In the genomic region with DNA sequence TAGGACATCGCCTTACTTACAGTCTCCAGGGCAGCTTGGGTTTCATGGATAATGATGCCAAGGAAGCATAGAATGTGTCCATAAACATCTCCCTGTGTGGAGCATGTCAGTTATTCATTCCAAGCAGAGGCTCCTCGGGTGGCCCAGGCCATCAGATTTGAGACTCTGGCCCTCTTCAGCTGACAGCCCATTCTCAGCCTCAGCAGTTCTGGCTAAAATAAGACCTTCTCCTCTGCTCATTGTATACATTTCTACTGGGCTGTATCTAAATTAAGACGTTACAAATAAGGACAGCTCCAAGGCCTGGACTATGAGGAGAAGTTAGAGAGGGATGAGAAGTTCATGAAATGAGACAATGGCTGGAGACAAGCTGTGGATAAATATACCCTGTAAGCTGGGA, we compare ENCODE assay signal across 24 mouse cellular contexts.
A peak's percentile ranks its signal among the peaks of the same experiment; 100 is the strongest.
DNase-seq lines count a peak whose midpoint lies in the region; ATAC-seq and TF ChIP-seq lines count a peak whose summit lies in the region.
"Had no signal": no experiment of that assay in that cellular context is flagged by ENCODE, and none has a peak within 500 bp of the region (broad histone marks: within the 10 kb centered on the region; RNA-seq: fewer than 3 reads in every experiment).

No protein-coding gene starts in this region.

- 55% methylated on average over 3 of the region's 3 CpGs for WGBS in heart, embryonic 11.5 days (ENCODE audit: insufficient replicate concordance)
- 68% methylated on average over 3 of the region's 3 CpGs for WGBS in lung, embryonic 16.5 days
- WGBS in lung, adult 2 months = 57% methylated on average over 3 of the region's 3 CpGs
- WGBS in intestine, embryonic 15.5 days = 40% methylated on average over 3 of the region's 3 CpGs
- WGBS in stomach, embryonic 16.5 days = 63% methylated on average over 3 of the region's 3 CpGs

- DNase-seq in heart, adult 11 months = peak; percentile 60
- DNase-seq in lung, adult 2 months = no peak
- no peak for DNase-seq in left cerebral cortex, adult 8-10 months (ENCODE audit: low spot score in 2 of 2)
- DNase-seq in cerebellum, adult 11 months = no peak
- DNase-seq: adrenal gland, adult 2 months; adrenal gland, postnatal 10 days; adrenal gland, postnatal 25 days; cerebellum, adult 11-12 months; cerebellum, adult 8-10 months; cerebellum, adult 9-11 months; cerebellum, postnatal 14 days; cerebellum, postnatal 36 days; embryo, embryonic 11 days had no signal

- no peak overlapping the region for H3K27ac ChIP-seq in heart, embryonic 11.5 days (ENCODE audit: low read depth, low read length)
- no peak overlapping the region for H3K27ac ChIP-seq in lung, embryonic 16.5 days (ENCODE audit: low read length)
- H3K27ac ChIP-seq in intestine, embryonic 15.5 days = peak overlapping the region; percentile 56; the same call in 1 of the 2 replicates
- peak overlapping the region; percentile 20; the same call in 1 of the 2 replicates for H3K27ac ChIP-seq in stomach, embryonic 16.5 days (ENCODE audit: low read length)
- H3K27ac ChIP-seq: embryonic facial prominence, embryonic 13.5 days; embryonic facial prominence, embryonic 15.5 days; forebrain, embryonic 10.5 days; forebrain, embryonic 12.5 days had no signal

- no peak for TF ChIP-seq POLR2A in lung, adult 2 months (IDR thresholded peaks at IDR 0.05; ENCODE audit: borderline replicate concordance, extremely low read depth, low read depth, low read length)

- no peaks in the 10 kb centered on the region for H3K27me3 ChIP-seq in heart, embryonic 11.5 days (ENCODE audit: control insufficient read depth, insufficient read depth, low read length)
- H3K27me3 ChIP-seq in lung, embryonic 16.5 days (ENCODE audit: control insufficient read depth, insufficient read depth, low read depth, low read length) = no peaks in the 10 kb centered on the region
- no peaks in the 10 kb centered on the region for H3K27me3 ChIP-seq in intestine, embryonic 15.5 days (replicated peaks)
- no peaks in the 10 kb centered on the region for H3K27me3 ChIP-seq in stomach, embryonic 16.5 days (ENCODE audit: control insufficient read depth, insufficient read depth, low read length)
- H3K27me3 ChIP-seq: embryonic facial prominence, embryonic 13.5 days; embryonic facial prominence, embryonic 15.5 days; forebrain, embryonic 12.5 days had no signal

- no peak for ATAC-seq in heart, embryonic 11.5 days (replicated peaks; ENCODE audit: insufficient number of reproducible peaks, low FRiP score, low TSS enrichment)
- peak; percentile 41; the same call in 1 of the 2 replicates for ATAC-seq in lung, embryonic 16.5 days (ENCODE audit: low read depth)
- ATAC-seq in intestine, embryonic 15.5 days = peak; percentile 36; the same call in 1 of the 2 replicates
- ATAC-seq in stomach, embryonic 16.5 days (ENCODE audit: insufficient read depth, low FRiP score) = peak; percentile 71; the same call in 1 of the 2 replicates
- ATAC-seq: forebrain, embryonic 14.5 days; forebrain, embryonic 16.5 days had no signal

- H3K9me3 ChIP-seq in heart, embryonic 11.5 days (replicated peaks; ENCODE audit: control insufficient read depth, low read length) = no peaks in the 10 kb centered on the region
- no peaks in the 10 kb centered on the region for H3K9me3 ChIP-seq in lung, embryonic 16.5 days (ENCODE audit: control insufficient read depth, low read length)
- no peaks in the 10 kb centered on the region for H3K9me3 ChIP-seq in intestine, embryonic 15.5 days
- H3K9me3 ChIP-seq in stomach, embryonic 16.5 days (replicated peaks; ENCODE audit: control insufficient read depth, low read length) = no peaks in the 10 kb centered on the region
- H3K9me3 ChIP-seq: embryonic facial prominence, embryonic 13.5 days; embryonic facial prominence, embryonic 15.5 days; forebrain, embryonic 10.5 days; forebrain, embryonic 12.5 days had no signal

- H3K36me3 ChIP-seq in heart, embryonic 11.5 days (ENCODE audit: control insufficient read depth, insufficient read depth, low read length) = no peaks in the 10 kb centered on the region
- no peaks in the 10 kb centered on the region for H3K36me3 ChIP-seq in lung, embryonic 16.5 days (ENCODE audit: control insufficient read depth, insufficient read depth, low read length)
- no peaks in the 10 kb centered on the region for H3K36me3 ChIP-seq in intestine, embryonic 15.5 days
- no peaks in the 10 kb centered on the region for H3K36me3 ChIP-seq in stomach, embryonic 16.5 days (ENCODE audit: control insufficient read depth, insufficient read depth, low read length)
- H3K36me3 ChIP-seq: embryonic facial prominence, embryonic 13.5 days; embryonic facial prominence, embryonic 15.5 days; forebrain, embryonic 10.5 days; forebrain, embryonic 12.5 days had no signal

- TF ChIP-seq CTCF in lung, adult 2 months (IDR thresholded peaks at IDR 0.05; ENCODE audit: insufficient read depth, low read length) = no peak

- no peak overlapping the region for H3K4me3 ChIP-seq in heart, embryonic 11.5 days (ENCODE audit: low read depth, low read length)
- no peak overlapping the region for H3K4me3 ChIP-seq in lung, embryonic 16.5 days (ENCODE audit: low read length)
- no peak overlapping the region for H3K4me3 ChIP-seq in lung, adult 2 months (replicated peaks; ENCODE audit: extremely low read depth, low read depth, low read length)
- H3K4me3 ChIP-seq in intestine, embryonic 15.5 days (replicated peaks) = no peak overlapping the region
- H3K4me3 ChIP-seq in stomach, embryonic 16.5 days (replicated peaks; ENCODE audit: low read length) = no peak overlapping the region
- H3K4me3 ChIP-seq: embryonic facial prominence, embryonic 13.5 days; embryonic facial prominence, embryonic 15.5 days; erythroblast, embryonic 14.5 days; forebrain, embryonic 10.5 days; forebrain, embryonic 12.5 days had no signal

- H3K9ac ChIP-seq in heart, embryonic 11.5 days (ENCODE audit: low read depth, low read length) = no peak overlapping the region
- H3K9ac ChIP-seq in lung, embryonic 16.5 days (ENCODE audit: low read length) = no peak overlapping the region
- no peak overlapping the region for H3K9ac ChIP-seq in intestine, embryonic 15.5 days
- no peak overlapping the region for H3K9ac ChIP-seq in stomach, embryonic 16.5 days (ENCODE audit: low read length)
- H3K9ac ChIP-seq: embryonic facial prominence, embryonic 13.5 days; embryonic facial prominence, embryonic 15.5 days; forebrain, embryonic 12.5 days had no signal

- H3K4me1 ChIP-seq in heart, embryonic 11.5 days (ENCODE audit: control insufficient read depth, insufficient read depth, low read length) = no peaks in the 10 kb centered on the region
- H3K4me1 ChIP-seq in lung, embryonic 16.5 days (replicated peaks; ENCODE audit: control insufficient read depth, insufficient read depth, low read length) = no peaks in the 10 kb centered on the region
- H3K4me1 ChIP-seq in lung, adult 2 months (ENCODE audit: control insufficient read depth, insufficient read depth, low read length) = no peaks in the 10 kb centered on the region
- no peaks in the 10 kb centered on the region for H3K4me1 ChIP-seq in intestine, embryonic 15.5 days (replicated peaks)
- H3K4me1 ChIP-seq in stomach, embryonic 16.5 days (ENCODE audit: control insufficient read depth, insufficient read depth, low read length) = no peaks in the 10 kb centered on the region
- H3K4me1 ChIP-seq: embryonic facial prominence, embryonic 13.5 days; embryonic facial prominence, embryonic 15.5 days; forebrain, embryonic 10.5 days; forebrain, embryonic 12.5 days had no signal

- no peak overlapping the region for H3K4me2 ChIP-seq in heart, embryonic 11.5 days
- H3K4me2 ChIP-seq in lung, embryonic 16.5 days (ENCODE audit: low read depth, low read length) = no peak overlapping the region
- H3K4me2 ChIP-seq in intestine, embryonic 15.5 days (replicated peaks) = no peak overlapping the region
- no peak overlapping the region for H3K4me2 ChIP-seq in stomach, embryonic 16.5 days (ENCODE audit: low read depth, low read length)
- H3K4me2 ChIP-seq: embryonic facial prominence, embryonic 13.5 days; embryonic facial prominence, embryonic 15.5 days; forebrain, embryonic 12.5 days had no signal

Comparison
In these comparisons a context has a peak if more than half of its experiments do, and no peak if none do; other contexts are left out.
1. H3K27ac ChIP-seq: peak in intestine, embryonic 15.5 days (single experiment) and stomach, embryonic 16.5 days (single experiment); none in heart, embryonic 11.5 days (single experiment) and lung, embryonic 16.5 days (single experiment).